Mouse (Mus musculus): ENCODE data around the gene Knstrn.

The Knstrn gene

DNA sequence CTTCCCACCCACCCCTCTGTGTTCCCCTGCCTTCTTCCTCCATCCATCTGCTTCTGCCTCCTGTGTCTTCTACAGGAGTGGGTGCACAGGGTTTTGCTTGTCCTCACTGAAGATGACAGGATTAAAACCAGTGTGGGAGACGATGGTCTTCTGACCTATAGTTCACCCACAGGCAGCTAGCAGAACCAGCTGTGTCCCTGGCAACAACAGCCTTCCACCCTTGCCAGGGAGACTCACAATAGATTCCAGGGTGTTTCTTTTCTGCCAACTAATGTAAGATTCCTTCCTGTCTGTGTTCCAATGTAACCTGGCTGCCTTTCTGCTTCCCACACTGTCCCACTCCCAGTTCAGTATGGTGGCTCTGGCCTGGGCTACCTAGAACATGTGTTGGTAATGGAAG, 57.2 kb downstream of the Knstrn start:
- no peak for DNase-seq

DNA sequence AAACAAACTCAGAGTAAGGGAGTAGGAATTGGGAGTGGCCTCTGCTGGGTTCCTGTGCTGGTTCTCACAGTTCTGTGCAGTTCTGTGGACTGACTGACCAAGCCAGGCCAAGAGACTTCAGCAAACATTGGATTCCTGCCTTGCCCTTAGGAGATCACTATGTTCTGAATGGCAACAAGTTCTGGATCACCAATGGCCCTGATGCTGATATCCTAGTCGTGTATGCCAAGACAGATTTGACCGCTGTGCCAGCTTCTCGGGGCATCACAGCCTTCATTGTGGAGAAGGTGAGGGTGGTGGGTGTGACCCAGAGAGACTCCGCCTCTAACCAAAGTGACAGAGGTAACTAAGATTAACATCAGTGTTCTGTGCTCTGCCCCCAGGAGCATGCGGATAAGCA, 59.2 kb downstream of the Knstrn start:
- no peak for DNase-seq

DNA sequence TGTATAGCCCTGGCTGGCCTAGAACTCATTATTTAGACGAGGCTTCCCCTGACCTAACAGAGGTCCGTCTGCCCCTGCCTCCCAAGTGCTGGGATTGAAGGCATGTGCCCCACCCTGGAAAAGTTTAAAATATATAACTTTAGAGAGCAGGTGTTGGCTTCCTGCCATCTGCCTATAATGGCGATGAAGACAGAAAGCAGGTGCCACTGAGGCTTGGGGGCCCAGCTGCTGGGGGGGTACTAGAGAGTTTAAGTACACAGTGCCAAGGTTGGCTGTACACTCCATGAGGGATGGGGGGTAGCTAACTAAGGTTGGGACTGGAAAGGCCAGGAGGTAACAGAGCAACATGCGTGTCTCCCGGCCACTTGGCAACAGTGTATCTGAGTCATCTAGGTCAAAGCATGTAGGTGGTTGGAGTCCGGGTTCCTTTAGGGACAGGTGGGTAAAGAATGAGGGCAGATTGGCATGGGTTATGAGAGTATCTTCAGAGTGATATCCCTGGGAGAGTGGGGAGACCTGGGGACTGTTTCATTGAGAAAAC, 60.2 kb downstream of the Knstrn start:
- no peak for DNase-seq

DNA sequence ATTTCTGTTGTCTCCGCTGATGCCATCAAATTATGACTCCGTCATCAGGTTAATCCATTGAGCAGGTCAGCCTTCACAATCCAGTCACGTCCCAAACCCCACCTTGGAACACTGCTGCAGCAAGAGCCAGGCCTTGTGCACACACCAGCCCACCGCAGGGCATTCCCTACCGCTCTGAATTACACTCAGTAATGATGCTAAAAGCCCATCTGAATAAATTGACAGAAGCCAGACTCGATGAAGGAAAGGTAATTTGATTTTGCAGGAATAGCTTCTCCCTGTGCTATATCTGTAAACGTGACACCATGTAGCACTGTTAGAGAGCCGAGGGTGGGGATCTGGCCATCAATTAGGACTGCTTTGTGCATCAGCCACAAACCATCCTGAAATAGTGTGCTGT, 61.5 kb downstream of the Knstrn start:
- DNase-seq: no peak

DNA sequence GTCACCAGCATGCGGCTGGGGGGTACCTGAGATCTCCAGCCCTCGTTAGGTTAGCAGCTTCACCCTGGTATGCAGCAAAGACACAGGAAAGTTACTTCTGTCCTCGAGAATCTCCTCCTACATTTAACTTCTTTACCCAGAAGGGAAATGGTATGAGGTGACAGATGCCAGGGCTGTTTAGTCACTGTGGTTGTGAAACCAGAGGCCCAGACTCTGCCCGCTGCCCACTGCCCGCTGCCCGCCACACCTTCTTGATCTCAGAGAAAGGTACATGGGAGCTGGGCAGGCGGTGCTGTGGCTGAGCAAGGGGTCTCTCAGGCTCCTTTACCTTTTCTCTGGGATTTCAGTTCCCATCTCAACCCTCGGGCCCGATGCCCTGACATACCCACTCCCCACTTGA, 62.6 kb downstream of the Knstrn start:
- no peak for DNase-seq

DNA sequence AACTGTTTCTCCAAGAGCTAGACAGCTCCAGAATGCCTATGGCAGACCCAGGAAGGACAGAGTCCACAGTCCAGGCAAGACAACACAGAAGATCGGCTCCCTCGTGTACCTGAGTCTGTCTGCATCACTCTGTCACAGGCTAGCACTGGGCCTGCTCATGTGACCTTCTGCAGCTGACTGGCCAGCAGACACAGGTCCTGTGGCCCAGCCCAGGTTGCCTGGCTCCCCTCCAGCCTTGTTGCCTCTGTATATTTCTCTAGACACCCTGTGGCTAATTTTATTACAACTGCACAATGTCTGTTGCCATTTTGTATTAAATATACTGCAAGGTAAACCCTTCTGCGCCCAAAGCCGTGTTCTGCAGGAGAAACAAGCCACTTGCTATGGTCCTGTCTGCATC, 67.2 kb downstream of the Knstrn start:
- DNase-seq: peak; percentile 76

DNA sequence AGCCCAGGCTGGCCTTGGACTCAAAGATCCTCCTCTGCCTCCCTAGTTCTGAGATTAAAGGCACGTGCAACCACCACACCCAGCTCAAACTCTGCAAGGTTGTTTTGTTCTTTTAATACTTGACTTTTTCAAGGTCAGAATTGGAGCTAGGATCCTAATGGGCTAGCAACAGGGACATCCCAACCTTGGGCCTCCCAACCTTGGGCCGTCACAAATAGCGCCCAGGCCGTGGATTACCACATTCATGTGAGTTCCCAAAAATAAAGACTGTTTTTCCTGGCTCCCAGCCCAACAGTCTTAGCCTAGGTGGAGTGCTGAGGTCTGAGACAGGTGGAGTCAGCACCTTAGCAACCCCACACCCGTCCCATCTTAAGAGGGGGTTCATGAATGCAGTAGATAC, 68.2 kb downstream of the Knstrn start:
- no peak for DNase-seq

DNA sequence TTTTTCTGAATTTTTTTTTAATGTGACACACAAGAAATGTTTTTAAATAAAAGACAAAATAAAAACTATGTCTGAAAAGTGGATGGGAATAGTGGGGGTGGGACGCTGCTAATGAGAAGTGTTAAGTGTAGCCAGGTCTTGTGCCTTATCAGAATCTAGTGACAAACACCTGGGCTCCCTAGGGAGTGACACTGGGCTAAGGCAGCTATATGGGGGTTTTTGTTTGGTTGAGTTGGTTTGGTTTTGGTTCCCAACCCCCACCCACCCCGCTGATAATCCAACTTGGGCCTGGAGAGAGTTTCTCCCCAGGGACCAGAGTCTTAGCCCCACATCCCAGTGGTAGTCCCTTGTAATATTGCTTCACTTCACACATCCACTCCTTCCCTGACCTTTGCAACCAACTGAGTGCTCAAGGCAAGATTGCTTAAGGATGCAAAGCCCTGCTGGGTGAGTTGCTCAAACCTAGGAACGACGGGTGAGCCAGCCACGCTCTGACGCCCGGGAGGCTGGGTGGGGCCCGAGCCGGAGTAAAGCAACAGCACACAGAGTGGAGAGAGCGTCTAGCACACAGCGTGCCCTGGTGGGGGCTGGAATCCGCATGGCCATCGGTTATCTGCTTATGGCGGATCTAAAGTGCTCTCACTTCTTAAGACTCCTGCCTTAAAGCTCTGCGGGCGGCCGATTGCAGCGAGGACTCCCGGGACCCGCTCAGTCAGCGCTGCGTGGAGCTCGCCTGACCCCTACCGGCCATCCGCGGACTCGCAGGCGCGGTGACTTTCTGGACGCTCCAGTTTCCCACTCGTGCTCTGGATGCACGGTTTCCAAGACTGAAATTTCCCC, 69.3 kb downstream of the Knstrn start:
- DNase-seq: peak; percentile 72

DNA sequence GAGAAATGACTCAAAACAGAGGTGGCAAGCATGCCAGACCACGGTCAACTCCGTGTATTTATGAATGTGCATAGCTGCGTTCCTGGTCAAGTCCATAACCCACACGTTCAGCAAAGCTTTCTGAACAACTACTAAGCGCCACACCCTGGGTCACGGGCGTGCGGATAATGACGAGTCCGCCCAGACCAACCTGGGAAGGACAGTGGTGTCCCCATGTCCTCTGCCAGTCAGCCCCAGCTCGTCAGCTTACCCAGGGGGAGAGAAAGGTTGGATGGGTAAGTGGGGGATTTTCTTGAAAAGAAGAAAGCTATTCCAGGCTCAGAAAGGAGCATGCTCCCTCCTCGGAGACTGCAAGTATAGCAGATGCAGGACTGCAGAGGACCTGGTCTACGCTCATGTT, 73.6 kb downstream of the Knstrn start:
- DNase-seq: no peak

DNA sequence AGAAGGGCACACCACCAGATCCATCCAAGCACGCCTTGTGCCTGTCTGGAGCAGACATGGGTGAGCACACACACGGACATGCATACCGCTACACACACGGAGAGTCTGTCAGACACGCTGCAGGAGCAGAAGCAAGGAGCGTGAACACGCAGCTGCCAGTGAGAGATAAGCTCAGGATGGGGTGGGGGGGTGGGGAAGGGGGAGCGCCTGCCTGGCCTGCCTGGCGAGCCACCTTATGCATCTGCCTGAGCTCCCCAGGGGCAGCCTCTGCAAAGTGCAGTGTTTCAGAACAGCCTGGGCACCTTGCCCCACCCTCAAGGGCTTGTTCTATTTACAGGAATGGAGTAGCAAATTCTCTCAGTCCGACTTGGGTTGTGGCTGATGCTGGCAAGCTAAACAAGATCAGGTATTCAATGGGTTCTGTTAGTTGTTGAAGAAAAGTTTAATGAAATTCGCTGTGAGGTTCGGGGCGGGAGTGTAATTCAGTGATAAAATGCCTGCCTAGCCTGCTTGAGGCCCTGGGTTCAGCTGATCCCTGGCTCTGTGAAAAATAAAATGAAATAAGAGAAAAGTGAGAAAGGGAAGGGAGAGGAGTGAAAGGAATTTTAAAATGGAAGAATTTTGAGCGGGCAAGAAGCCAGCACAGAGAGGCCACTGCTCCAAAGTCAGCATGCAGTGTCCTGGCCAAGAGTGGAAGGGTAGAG, 74.2 kb downstream of the Knstrn start:
- no peak for DNase-seq

DNA sequence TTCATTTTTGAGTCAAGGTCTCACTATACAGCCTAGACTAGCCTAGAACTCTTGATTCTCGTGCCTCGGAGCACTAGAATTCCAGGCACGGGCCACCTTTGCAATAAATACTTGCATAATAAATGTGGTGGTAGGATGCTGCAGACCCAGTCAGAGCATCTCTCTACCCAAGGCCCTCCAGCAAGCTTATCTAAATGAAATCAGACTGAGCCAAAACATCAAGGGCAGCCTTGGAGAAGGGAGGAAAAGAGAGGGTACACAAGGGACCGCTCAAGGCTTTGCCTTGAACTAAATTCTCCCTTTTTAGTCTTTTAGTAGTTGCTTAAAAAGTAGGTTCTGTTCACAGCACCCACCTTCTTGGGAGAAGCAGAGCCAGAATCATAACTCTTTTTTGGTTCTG, 77.4 kb downstream of the Knstrn start:
- no peak for DNase-seq

DNA sequence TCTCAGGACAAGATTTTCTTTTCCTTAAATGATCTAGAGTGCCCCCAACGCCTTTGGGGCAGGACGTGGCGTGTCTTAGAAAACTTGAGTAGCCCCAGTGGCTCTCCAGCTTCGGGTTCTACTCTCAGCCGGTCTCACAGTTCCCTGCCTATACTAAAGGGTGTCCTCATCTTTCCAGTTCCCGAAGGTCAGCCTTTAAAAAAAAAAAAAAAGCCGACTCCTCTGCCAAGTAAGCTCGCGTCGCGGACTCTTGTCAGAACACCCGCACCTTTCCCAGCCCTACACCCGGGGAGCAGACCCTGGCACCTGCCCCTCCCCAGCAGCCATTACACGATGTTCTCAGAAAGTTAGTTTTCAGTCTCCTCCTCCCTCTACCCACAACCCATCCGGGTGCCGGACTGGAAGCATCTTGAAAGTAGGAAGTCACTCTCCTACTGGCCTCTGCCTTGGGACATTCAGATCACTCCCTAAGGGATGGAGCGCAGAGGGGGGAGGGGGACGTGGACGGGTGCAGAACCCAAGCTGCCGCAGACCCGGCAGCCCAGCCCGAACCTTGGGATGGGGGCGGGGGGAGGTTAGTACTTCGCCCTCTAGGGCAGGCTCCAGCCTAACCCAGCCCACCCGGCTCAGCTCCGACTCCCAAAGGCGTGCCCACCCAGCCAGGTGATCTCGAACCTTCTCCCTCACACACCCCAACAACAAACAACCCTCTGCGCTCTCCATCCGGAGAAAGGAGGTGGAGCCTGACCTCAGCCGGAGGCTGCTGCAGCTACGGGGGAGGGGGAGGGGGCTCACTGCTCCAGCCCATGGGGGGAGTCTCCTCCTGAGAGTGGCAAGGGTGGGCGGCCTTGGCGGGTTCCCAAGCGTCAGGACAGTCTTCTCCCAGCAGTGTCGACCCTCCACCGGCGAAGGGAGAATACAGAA, 82.4 kb downstream of the Knstrn start:
- no peak for DNase-seq

DNA sequence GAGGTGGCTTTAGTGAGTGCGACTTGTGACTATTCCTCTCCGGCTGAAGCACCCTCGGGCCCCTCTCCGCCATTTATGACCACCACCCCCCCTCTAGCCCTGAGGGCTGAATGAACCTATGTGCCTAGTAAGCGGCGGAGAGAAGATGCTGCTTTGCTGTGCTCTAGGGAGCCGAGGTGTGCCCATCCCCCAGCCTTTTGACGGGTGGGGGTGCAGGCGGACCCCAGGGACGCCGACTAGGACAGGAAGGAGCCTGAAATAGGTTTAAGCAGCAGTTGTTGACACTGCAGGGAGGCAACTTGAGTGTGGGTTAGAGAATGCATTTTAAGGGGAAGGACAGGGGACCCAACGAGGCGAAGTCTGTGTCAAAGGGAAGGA, 83.1 kb downstream of the Knstrn start:
- DNase-seq: no peak

DNA sequence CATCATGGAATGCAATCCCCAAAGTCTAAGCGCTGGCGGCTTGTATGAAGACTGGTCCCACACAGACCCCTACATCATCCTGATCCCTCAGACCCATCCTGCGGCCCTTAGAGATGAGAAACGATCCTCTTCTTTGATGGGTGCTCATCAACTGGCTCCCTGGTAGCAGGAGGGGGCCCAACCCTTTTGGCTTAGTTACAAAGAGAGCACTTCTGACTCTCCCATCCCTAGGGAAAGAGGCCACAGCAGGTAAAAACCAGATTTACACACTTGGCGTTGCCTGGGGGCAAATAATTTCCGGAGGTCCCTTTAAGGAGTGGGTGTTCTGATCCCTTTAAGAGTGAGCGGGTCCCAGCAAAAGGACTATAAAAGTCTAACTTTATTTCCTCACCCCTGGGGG, 83.6 kb downstream of the Knstrn start:
- DNase-seq: no peak

DNA sequence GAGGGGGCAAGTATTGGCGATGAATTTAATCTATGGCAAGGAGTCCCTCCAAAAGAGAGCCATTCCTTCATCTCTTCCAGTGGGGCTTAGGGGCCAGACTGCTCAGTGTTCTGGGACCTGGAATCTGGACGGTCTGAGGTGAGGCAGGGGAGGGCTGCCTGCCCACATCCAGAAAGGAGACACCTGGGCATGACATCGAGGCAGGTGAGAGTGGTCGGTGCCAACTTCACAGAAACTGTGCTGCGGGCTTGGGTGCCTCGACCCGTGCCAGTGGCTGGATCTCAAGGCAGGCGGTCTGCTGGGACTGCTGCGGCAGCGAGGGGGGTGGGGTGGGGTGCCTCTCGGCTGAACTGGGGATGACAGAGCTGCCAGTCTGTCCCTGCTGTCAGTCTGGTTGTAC, 84.0 kb downstream of the Knstrn start:
- DNase-seq: no peak

DNA sequence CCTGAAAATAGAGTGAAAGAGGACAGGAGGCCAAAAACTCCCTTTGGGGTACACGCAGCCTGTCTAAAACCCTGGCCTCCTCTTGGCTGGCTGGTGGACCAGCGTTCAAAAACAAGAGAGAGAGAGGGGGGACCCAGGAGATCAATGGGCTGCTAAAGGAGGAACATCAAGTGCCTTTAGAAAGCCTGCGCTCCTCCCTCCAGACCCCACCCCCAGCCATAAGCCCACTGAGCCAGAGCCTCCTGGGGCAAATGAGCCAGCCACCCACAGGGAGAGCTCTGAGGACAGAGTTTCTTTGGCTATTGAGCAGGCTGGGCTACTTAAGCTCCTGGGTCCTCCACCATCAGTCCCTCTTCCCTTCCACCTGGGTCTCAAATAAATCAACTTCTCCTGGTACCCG, 85.0 kb downstream of the Knstrn start:
- DNase-seq: no peak

DNA sequence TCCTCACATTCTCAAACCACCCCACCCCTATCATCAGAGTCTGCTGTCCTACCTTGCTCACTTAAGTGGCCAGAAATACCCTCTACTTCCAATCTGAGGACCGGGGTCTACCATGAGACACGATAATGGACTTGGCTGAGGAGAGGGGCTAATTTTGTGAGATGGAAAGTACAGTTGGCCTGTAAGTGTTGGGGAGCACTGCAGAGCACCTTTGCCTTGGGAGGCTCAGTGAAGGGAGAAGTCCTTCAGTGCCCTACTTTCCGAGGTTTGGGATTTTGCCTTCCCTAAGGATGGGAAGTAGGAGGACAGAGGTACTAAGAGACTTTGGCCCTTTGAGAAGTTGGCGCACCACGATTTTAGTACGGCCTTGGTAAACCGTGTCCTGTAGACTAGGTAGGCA, 85.5 kb downstream of the Knstrn start:
- DNase-seq: no peak

DNA sequence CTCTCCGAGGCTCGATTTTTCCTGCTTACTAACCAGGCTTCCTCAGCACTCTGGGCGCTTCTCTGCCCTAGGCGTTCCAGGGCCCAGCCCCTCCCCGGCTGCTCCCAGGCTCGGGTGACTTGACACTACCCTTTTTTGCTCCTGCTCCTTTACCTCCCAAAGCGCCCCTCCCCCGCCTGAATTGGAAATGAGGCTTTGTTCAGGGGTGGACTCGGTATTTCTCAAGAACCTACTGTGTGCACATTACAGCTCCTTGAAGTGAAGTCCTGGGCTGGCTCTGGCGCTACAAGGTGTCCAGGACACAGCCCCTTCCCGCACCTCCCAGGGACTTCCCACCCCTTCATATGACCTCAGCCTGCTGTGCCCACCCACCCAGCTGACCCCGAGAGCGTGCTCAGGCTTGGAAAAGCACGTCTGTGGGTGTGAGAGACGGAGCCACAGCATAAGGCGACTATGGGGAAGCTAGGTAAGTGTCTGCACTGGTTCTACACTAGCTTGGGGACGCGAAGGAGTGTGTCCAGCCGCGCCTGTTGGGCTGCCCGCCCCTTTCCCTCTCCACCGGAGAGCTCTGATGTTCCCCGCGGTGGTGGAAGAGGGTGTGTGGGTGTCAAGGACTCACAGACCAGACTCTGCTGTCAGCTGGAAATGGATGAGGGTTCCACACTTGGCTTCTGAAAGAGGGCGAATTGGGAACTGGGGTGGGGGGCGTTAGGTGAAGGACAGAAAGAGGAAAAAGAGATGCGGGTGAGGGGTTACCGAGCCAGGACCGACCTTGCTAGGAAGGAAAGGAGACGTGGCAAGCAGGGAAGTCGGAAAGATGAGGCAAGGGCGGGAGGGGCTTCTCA, 86.4 kb downstream of the Knstrn start, which contains the start of gene Bahd1:
Gene Bahd1, plus strand, starts transcription at position 397 of the 845 bp plus-strand sequence.
- DNase-seq: no peak

DNA sequence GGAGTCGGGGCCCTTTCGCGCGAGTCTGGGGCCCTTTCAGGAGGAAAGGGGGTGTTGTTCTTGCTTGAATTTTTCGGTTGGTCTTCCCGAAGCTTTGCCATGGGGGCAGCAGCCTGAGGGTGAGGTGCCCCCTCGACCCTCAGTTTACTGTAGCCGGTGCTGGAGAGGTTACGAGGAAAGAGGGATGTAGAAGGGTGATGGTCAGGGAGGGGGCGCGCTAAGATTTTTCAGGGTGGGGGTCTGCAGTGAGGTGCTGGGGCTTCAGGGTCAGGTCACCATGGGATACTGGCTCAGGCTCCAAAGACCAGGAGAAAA, 87.0 kb downstream of the Knstrn start:
- no peak for DNase-seq

DNA sequence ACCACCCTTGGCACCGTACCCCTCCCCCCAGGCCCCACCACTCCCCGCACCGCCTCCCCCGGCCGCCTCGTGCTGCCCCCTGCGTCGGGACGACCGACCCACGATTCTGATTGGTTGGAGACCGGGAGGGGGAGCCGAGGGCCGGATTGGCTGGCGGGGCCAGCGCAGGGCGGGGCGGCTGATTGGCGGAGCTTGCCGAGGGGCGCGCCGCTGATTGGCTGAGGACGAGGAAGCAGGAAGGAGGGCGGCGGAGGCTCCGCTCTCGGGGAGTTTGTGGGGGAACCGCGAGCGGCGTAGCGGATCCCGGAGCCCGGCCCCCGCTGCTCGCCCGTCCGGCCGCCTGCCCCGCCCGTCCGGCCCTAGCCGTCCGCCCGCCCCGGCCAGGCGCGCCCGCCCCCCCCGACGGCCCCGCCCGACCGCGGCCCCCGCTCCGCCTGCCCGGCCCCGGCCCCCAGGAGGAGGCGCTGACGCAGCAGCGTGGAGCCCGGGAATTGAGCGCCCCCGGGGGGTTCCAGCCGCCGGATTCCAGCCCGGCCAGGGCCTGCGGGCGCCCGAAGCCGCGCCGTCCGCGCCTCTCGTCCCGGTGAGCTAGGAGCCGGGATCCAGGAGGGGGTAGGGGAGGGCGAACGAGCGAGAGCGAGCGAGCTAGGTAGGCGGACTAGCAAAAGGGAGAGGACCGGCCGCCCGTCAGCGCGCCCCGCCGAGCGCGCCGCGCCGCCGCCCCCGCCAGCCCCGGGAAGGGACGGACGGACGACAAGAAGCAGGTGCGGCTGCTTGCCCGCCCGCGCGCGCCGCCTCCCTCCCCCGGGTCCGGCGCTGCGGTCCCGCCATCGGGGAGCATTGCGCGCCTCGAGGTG, 87.6 kb downstream of the Knstrn start:
- DNase-seq: peak; percentile 97

All from kidney, adult 11 months (tissue).